Comparison of ENCODE assay signal across 19 mouse cellular contexts in the genomic region with DNA sequence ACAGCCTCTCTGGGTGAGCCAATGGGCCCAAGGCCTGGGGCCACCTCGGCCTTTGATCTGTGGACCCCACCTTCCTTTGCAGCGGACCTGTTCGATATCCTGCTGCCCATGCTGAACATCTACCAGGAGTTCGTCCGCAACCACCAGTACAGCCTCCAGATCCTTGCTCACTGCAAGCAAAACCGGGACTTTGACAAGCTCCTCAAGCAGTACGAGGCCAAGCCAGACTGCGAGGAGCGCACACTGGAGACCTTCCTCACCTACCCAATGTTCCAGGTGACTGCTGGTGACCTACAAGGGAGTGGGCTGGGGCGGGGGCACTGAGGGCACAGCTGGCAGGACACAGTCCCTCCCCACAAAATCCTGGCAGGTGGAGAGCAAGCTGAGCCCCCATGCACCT.
"Had no signal": no experiment of that assay in that cellular context is flagged by ENCODE, and none has a peak within 500 bp of the region (broad histone marks: within the 10 kb centered on the region; RNA-seq: fewer than 3 reads in every experiment).

No protein-coding gene starts in this region.

- H3K4me3 ChIP-seq: liver, embryonic 13.5 days; liver, embryonic 15.5 days; lung, embryonic 15.5 days; megakaryocyte, embryonic 14.5 days; midbrain, embryonic 13.5 days; midbrain, embryonic 15.5 days; neural tube, embryonic 12.5 days; stomach, embryonic 15.5 days had no signal

- H3K27me3 ChIP-seq: liver, embryonic 13.5 days; liver, embryonic 15.5 days; midbrain, embryonic 13.5 days; midbrain, embryonic 15.5 days; neural tube, embryonic 12.5 days had no signal

- ATAC-seq: liver, postnatal 0 days; lung, postnatal 0 days; midbrain, embryonic 13.5 days; midbrain, embryonic 15.5 days had no signal

- H3K4me2 ChIP-seq: liver, embryonic 13.5 days; liver, embryonic 15.5 days; lung, embryonic 15.5 days; midbrain, embryonic 11.5 days; midbrain, embryonic 13.5 days; midbrain, embryonic 15.5 days; neural tube, embryonic 12.5 days; stomach, embryonic 15.5 days had no signal

- H3K9ac ChIP-seq: liver, embryonic 13.5 days; liver, embryonic 15.5 days; liver, postnatal 0 days; lung, embryonic 15.5 days; midbrain, embryonic 13.5 days; midbrain, embryonic 15.5 days; neural tube, embryonic 12.5 days; stomach, embryonic 15.5 days had no signal

- DNase-seq: liver, embryonic 13.5 days; liver, postnatal 0 days; lung, adult 2 months; lung, postnatal 14 days; lung, postnatal 36 days; thymus, adult 2 months; thymus, postnatal 25 days; thymus, postnatal 4 days had no signal

- H3K36me3 ChIP-seq: liver, embryonic 13.5 days; liver, embryonic 15.5 days; lung, embryonic 15.5 days; midbrain, embryonic 13.5 days; midbrain, embryonic 15.5 days; neural tube, embryonic 12.5 days; stomach, embryonic 15.5 days had no signal

- H3K4me1 ChIP-seq: liver, embryonic 13.5 days; liver, embryonic 15.5 days; midbrain, embryonic 13.5 days; midbrain, embryonic 15.5 days; neural tube, embryonic 12.5 days; stomach, embryonic 15.5 days had no signal

- H3K9me3 ChIP-seq: liver, embryonic 13.5 days; liver, embryonic 15.5 days; lung, embryonic 15.5 days; megakaryocyte, embryonic 14.5 days; midbrain, embryonic 13.5 days; midbrain, embryonic 15.5 days; neural tube, embryonic 12.5 days; stomach, embryonic 15.5 days had no signal

- H3K27ac ChIP-seq: liver, embryonic 13.5 days; liver, embryonic 15.5 days; lung, embryonic 15.5 days; macrophage; midbrain, embryonic 13.5 days; midbrain, embryonic 15.5 days; neural tube, embryonic 12.5 days; stomach, embryonic 15.5 days; stomach, postnatal 0 days had no signal
